Mouse (Mus musculus): ENCODE results near the gene Cldn5.

Gene Cldn5

DNA sequence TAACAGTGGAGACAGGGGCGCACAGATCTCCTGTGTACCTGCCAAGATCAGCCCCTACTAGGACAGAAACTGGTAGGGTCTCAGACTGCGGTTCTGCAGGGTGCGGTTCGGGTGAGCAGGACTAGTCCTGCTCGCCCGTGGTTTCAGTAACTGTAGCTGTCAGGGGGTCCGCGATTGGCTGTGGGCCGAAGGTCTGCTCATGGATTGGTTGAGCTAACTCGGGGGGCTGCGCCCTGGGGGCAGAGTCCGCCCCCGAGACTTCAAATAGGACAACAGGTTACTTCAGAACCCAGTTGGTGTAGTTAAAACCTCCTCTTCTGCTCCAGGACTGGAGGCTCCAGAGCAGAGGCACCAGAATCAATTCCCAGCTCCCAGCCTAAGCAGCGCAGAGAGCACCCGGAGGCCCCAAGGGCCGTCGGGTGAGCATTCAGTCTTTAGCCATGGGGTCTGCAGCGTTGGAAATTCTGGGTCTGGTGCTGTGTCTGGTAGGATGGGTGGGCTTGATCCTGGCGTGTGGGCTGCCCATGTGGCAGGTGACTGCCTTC is at the start of gene Cldn5:
Cldn5 (plus strand) TSS at position 292 of the 545 bp plus-strand sequence.
- no peak for DNase-seq (ENCODE audit: low spot score in 2 of 2)

DNA sequence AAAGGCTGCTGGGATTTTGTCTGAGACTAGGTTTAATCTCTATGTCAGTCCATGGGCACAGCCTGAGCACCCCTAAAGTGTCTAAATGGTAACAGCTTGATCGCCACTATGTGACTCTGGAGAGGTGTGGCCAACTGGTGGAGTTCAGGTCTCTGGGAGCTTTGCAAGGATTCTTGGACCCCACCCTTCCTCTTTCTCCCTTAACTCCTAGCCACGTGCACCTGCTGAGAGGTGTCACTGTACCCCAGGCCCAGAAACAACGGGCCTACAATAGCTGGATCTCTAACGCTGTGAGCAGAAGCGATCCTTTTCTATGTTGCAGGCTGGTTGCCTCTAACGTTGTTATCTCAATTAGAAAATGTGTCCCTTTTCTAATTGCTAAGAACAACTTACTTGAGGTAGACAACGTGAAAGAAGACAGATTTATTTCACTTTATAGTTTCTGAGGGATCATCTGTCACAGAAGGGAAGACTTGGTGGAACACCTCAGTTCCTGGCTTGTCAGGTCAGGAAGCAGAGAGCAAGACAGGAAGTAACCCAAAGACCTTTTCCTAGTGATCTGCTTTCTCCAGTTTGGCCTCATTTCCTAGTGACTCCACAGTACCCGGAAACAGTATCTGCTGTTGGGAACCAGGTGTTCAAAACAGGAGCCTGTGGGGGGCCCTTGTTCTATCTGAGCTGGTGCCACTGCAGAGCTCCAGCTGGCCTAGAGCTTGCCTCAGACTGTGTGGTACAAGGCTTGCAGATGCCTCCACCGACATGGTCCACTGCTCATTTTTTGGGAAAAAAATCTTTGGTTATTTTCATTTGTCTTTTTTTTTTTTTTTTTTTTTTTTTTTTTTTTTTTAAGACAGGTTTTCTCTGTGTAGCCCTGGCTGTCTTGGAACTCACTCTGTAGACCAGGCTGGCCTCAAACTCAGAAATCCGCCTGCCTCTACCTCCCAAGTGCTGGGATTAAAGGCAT is 48.8 kb upstream of the Cldn5 start:
- no peak for DNase-seq (ENCODE audit: low spot score in 2 of 2)

DNA sequence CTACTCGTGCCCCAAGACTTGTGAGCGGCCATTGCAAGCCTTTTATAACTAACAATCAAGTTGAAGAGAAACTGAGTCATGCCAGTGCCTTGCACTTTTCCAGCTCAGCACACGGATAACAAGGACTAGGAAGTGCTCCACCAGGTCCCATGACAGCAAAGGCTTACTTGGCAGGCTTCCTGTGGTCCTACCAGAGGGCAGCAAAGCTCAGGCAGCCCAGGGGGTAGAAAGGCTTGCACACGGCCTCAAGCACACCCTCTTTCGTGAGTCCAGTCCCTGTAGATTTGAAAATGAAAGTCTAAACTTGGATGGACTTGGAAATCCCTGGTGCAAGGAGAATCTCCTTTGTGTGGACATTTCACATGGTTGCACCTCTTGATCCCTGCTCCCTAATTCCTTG is 47.5 kb upstream of the Cldn5 start:
- no peak for DNase-seq (ENCODE audit: low spot score in 2 of 2)

DNA sequence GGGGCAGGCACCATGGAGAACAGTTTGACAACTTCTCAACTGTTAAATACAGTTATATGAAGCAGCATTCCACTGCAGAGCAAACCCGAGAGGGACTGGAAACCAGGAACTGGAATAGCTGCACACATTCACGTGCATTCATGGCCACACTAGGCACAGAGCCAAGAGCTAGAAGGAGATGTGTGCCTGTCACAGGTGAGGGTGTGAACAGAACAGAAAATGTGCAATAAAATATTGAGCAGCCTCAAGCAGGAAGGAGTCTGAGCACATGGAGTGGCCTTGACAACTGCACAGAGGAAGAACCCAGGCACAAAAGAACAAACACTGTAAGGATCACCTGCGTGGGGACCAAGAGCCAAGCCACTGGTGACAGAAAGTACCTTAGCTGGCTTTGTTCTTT is 46.0 kb upstream of the Cldn5 start:
- DNase-seq (ENCODE audit: low spot score in 2 of 2) = no peak

DNA sequence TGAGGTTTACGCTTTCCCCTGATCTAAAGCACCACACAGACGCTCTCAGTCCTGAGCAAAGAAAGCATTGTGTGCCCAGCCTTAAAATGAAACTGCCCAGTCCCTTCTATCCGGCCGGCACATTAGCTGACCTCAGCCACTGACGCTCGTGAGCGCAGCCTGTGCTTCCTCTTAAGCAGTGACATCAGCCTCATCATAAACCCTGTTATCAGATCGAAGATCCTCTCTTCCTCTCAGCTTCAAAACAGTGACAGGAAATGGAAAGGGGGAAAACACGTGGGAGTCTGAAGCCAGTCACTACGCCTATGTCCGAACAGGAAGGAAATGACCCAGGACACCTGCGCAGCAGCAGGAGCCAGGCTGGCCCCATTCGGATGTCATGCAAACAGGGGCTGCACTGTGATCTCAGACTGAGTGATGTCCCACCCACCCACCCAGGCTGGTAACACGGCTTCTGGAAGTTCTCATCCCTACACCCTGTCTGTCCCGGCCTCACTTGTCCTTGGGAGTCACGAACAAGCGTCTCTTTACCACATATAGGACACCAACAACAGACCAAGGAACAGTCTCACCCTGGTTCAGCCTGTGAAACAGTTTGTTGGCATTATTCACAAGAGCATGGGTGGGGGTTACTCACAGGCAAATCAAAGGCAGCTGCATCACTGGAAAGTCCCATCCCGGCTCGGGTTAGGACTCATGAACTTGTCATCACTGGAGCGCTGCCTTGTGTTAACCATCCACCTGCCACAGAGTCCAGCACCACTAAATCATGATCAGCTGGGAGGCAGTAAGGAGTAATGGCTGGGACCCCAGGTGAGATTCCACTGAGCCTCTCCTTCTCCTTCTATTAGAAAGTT is 43.3 kb upstream of the Cldn5 start:
- no peak for DNase-seq (ENCODE audit: low spot score in 2 of 2)

DNA sequence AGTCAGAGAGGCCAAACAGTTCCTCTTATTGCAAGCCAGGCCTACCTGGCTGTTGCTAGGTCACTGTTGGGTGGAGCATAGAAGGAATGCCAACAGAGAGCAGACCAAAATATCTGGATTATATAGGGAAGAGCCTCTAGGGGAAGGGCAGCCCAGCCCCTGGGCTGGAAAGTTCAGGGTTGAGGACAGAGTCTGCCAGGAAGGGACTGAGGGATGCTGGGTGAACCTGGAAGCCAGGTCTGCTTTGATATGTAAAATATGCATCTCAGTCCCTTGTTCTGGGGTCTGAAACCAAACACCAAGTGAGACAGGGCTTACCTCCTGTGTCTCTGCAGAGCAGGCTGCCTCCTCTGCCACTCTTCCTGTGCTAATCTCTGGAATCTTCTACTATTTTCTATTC is 38.3 kb upstream of the Cldn5 start:
- no peak for DNase-seq (ENCODE audit: low spot score in 2 of 2)

DNA sequence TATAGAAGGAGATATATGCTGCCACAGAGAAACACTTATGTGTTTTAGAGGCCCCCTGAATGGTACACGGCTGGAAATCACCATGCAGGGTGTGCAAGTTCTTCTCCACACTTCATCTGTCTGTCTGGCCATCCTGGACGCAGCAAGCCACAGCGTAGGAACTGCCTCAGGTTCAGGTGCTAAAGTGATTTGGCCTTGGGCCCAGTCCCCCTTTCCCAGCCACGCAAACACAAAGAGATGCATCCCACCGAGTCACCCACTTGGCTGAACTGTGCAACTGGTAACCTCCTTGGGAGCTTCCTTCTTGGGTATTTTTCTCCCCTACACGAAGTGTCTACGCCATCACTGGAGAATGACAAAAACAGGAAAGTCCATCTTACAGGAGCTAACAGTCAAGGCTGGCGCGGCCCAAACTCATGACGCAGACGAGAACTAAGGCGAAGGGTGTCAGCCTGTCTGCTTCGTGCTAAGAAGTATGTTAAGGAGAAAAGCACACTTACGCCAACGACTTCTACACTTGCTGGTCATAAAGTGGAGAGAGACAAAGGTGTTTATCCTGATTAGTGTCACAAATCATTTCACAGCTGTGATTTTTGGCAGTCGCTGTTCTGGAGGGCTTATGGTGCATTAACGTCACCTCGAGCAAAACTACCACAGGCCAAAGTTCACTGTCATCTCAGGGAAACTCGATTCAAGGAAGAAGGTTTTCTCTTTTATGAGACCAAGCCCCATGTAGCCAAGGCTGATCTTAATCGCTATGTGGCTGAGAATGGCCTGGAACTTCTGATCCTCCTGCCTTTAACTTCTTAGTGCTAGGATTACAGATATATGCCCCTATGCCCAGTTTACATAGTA is 30.2 kb upstream of the Cldn5 start:
- no peak for DNase-seq (ENCODE audit: low spot score in 2 of 2)

DNA sequence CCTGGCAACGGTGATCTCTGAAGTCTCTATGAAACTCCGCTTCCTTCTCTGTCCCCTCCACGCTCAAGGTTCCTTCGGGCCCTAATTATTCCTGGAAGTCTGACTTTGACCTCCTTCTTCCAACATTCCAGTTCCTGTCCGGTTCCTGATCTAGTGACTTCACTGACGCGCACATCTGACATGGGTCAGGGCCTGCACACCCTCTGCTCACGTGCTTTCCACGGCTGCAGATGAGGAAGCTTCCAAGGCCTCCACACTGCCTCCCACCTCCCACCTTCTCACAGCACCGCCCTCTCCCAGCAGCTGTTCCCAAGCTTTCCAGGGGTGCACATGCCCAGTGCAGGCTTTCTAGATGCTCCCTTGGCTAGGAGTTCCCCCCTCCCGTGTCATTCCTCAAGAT is 25.5 kb upstream of the Cldn5 start:
- DNase-seq (ENCODE audit: low spot score in 2 of 2) = no peak

DNA sequence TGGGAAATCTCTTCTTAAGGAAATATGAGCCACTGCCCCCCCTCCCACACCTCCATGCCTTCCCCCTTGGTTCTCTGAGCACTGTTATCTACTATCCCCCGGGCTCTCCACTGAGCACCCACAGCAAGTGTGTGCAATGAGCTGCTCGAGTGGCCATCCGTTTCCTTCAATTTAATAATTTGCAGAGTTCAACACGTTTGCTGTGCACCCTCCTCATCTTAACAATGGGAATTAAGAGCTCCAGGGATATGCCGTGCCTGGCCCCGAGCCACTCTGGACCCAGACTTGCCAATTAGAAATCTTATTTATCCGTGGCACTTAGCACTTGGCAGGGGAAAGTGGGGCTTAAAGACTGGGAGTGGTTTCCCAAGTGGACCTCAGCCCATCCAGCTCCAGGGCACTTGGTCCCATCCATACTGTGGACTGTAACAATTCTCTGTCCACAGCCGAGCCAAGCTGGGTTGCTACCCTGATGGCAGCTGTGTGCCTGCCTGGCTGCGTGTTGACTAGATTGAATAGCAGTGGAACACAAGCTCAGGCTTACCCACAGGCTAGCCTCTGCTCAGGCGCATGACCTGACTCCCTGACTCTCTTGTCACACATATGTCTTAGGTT is 24.7 kb upstream of the Cldn5 start:
- no peak for DNase-seq (ENCODE audit: low spot score in 2 of 2)

DNA sequence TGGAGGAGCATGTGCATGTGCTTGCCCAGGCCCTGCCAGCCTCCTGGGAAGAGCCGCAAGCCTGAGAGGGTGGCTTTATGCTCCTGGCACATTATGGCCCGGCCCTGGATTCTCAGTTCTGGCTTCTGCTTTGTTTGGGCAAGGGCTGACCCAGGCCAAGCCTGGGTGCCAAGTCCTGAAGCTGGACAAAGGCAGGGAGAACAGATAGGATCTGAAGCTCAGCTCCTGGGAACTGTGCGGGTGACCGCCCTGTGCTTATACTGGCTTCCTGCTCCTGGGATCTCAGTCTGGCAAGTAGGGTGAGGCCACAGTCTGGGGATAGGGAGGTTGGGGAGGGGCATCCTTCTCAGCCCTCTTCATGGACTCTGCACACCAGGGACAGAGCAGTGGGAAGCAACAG is 14.9 kb upstream of the Cldn5 start:
- no peak for DNase-seq (ENCODE audit: low spot score in 2 of 2)

DNA sequence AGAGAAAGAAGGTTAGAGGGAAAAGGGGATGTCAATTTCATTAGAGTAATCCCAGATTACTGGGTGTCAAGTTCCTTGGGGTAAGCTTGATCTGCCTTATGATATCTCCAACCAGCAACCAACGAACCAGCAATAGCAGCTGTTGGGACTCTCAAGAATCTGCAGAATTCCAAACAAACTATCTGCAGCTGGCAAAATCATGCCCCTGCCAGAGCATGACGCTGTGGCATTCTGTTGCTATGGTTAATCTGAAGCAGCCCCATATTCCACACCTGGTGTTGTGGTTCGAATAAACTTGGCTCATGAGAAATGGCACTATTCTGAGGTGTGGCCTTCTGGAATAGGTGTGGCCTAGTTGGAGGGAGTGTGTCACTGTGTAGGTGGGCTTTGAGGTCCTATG is 13.7 kb upstream of the Cldn5 start:
- DNase-seq (ENCODE audit: low spot score in 2 of 2) = no peak

DNA sequence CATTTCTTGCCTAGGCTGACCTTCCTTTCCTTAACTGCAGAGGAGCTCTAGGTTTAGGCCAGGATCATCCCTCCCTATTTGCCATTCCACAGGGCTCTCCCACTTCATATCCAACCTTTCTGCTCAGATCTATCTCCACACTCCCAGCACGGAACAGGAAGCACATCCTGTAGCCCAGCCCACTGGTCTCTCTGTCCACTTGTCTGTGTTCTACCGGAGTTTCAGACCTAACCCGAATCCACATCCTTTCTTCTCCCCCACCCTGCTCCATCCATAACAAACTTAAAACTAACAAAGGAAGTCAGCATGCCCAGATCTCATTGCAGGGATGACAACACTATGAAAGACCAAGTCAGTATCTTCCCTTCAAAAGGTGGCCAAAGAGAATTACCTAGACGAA is 10.3 kb upstream of the Cldn5 start:
- DNase-seq (ENCODE audit: low spot score in 2 of 2) = no peak

DNA sequence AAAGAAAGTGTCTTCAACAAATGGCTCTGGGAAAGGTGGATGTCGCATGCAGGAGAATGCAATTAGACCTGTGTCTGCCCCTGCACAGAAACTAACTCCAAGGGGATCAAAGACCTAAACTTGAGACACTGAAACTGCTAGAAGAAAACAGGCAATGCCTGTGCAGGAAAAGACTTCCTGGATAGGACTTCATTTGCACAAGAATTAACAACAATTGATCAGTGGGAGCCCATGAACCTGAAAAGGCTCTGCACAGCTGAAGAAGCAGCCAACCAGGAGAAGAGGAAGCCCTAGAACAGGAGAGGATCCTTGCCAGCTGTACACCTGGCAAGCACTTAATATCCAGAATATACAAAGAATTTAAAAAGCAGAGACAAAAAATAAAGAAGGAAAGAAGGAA is 7.1 kb upstream of the Cldn5 start:
- no peak for DNase-seq (ENCODE audit: low spot score in 2 of 2)

DNA sequence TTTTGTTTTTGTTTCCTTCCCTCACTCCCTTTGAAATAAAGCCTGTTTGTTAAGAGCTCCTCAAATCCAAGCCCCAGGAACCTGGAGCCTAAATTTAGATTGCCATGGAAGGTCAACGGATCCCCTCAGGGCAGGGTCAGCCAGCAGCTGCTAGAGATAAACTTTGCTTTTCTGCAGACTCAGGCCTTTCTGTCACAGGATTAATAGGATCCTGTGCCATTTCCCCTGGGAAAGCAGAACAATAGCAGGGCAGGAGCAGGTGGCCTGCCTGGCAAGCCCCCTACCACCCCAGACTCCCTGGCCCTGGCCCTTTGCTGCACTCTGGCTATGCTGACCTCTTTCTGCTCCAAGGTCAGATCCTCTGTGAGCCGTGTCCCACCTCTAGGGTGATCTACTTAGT is 2.7 kb upstream of the Cldn5 start:
- DNase-seq (ENCODE audit: low spot score in 2 of 2) = no peak

DNA sequence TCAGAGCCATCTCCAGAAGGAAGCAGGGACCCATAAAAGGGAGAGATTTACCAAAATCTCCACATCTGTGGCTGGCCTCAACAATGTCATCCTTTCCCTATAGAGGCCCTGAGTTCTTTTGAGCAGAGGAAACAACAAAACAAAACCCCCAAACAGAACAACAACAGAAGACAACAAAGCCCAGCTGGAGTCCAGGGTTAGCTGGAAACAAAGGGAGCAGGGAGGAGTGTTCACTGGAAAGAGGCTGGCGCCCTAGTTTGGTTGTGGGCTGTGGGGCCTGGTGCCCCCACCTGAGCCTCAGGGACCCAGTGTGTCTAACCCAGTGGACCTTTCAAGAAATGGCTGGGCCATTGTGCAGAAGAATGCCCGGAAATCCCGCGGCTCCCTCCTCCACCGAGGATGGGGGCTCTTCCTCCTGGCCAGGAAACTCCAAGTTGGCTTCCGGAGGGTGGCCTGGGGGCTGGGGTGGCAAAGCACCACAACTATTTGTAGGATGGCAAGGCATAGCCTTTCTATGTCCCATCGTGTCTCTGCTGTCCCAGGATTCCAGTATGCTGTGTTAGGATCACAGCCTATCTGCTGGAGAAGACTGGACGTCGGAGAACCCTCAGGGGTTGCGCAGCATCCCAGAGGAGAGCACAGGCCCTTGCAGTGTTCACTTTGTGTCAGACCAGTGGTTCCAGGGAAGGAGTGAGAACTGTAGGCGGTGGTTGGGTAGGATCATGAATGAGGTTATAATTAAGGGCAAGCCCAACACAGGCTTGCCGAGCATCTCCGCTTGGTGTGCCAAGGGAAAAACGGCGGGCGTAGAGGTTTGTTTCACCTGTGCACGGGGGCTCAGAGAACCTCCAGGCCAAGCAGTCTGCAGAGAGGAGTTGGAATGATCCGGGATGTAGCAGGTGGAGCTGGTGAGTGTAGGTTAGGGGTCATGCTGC is 759 bp upstream of the Cldn5 start:
- DNase-seq (ENCODE audit: low spot score in 2 of 2) = no peak

DNA sequence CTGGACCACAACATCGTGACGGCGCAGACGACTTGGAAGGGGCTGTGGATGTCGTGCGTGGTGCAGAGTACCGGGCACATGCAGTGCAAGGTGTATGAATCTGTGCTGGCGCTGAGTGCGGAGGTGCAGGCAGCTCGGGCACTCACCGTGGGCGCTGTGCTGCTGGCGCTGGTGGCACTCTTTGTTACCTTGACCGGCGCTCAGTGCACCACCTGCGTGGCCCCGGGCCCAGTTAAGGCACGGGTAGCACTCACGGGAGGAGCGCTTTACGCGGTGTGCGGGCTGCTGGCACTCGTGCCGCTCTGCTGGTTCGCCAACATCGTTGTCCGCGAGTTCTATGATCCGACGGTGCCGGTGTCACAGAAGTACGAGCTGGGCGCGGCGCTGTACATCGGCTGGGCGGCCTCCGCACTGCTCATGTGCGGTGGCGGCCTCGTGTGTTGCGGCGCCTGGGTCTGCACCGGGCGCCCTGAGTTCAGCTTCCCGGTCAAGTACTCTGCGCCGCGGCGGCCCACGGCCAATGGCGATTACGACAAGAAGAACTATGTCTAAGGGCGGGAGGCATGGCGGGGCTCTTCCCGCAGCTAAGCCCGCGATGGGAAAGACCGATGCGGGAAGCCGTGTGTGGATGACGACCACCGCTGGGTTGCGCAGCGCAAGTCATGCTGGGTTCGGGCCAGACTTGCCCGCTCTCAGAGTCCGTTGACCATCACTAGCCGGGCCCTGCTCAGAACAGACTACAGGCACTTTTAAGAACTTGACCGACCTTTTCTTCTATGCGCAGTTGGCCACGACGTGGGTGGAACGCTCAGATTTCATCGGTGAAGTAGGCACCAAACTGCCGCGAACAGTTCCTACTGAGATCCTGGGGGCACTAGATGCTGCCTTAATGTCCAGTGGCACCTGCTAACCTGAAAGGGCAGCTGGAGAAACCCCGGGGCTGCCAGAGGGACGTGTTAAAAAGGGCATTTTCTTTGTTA is 744 bp downstream of the Cldn5 start:
- no peak for DNase-seq (ENCODE audit: low spot score in 2 of 2)

DNA sequence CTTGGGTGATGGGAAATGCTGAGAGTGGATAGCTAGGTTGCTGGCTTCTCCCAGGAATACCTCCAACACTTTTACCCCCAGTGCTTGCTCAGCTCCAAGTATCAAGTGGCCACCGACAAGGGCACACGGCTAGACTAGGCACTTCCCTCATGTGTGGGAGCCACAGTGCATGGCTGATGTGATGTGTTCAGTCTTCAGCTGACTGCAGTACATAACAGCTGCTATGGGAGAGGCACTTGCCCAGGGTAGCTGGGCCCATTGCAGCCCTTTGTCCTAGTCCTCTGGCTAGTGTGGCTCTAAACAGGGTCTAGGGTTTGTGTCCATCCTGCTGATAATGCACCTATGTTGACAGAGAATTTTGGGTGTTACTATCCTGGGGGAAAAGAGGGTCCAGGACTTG is 1.8 kb downstream of the Cldn5 start:
- no peak for DNase-seq (ENCODE audit: low spot score in 2 of 2)

DNA sequence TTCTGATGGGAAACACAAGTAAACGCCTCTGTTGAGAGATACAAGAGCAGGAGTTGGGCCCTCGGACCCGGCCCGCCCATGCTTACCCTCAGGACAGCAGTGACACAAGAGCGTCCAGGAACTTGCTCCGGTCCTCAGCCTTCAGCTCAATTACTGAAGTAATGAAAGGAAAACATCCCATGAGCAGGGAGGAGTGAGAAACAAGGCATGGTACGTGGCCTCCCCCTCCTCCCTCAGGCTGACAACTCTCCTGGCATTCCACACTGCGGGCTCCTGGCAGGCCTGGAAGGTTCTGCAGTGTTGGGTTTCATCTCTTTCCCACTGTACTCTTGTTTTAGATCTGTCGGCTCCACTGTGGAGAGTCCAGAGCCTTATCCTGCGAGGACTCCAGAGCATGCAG is 5.2 kb downstream of the Cldn5 start:
- DNase-seq (ENCODE audit: low spot score in 2 of 2) = no peak

DNA sequence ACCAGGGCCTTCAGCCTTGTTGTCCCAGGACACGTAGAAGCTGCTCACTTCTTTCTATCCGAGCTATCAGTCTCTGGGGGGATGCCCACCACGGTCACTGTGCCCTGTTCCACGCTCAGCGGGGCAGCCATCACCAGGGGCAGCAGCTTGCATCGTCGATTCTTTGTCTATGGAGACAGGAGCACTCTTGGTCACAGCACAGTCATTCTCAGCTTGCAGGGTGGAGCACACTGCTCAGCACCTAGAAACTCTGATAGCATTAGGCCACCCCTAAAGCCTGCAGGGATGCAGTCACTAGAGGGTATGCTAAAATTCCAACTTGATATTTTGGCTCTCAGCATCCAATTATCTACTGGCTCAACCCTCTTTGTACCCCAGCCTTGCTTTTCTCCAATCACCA is 8.4 kb downstream of the Cldn5 start:
- no peak for DNase-seq (ENCODE audit: low spot score in 2 of 2)
